Mouse (Mus musculus) liver, postnatal 0 days (tissue): ENCODE results near the gene Mettl21e.

Experiments
- CTCF ChIP-seq: sonication (generic); IDR thresholded peaks from 2 replicates; pipeline ENCODE4 v1.5.1; 2016; ENCODE audit warnings: antibody characterized with exemption, low read depth
- EP300 ChIP-seq: IDR thresholded peaks from 2 replicates; pipeline ENCODE4 v1.6.1; 2016; ENCODE audit warnings: antibody characterized with exemption, low read depth, mild to moderate bottlenecking

DNA sequence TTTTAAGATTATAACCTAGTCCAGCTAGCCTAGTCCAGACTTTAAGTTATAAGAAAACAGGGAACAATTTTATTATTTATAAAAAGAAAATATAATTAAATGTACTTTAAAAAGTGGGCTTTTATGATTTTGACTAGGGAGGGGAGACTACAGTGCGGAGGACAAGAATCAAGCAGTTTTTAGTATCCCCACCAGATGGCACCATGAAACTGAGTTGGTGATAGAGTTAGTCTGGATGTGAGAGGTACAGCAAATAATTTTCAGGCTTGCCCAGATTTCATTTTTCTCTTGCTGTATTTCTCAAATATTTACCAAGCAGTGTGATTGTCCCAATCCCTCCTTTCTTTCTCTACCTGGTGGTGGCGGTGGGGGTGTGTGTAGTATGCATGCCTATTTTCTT, 10.3 kb upstream of the Mettl21e start:
- TF ChIP-seq CTCF (peak; percentile 39), EP300 (no peak)
